Mouse (Mus musculus): ENCODE measurements at regions not wholly inside any gene's neighbourhood (a gene's known extent, or its start where the extent isn't known, plus 50 kb on each side); places are given as distances from the start of the nearest gene placed in this dataset.

GRCm38 (mm10) chr14:48903526-48903925, 162.4 kb upstream of the Ap5m1 start:
- TF ChIP-seq POU5F1 (IDR thresholded peaks at IDR 0.05; ENCODE audit: borderline replicate concordance, low read length) (no peak), CTCF (conservative IDR thresholded peaks at IDR 0.05; ENCODE audit: low read length) (no peak), NANOG (IDR thresholded peaks at IDR 0.05; ENCODE audit: borderline replicate concordance, low read length) (no peak)
